Mouse (Mus musculus) frontal cortex, postnatal 36 days (tissue): ENCODE data around the gene Gm10961.

Experiments
- DNase-seq, 2 experiments: peaks; one replicate each; pipeline ENCODE4 v3.0.0; 2022; ENCODE audit warnings: low spot score in 2 of 2

The Gm10961 gene

GRCm38 (mm10) chr3:107630682-107631522 is at the start of gene Gm10961:
Gene Gm10961 (plus strand): TSS chr3:107631322.
- peak; percentile 57 to 60 for DNase-seq

GRCm38 (mm10) chr3:107582130-107582874 is 48.8 kb upstream of the Gm10961 start:
- DNase-seq: no peak

GRCm38 (mm10) chr3:107582875-107583767 is 48.0 kb upstream of the Gm10961 start:
- DNase-seq: no peak

GRCm38 (mm10) chr3:107583893-107584292 is 47.2 kb upstream of the Gm10961 start:
- no peak for DNase-seq

GRCm38 (mm10) chr3:107586504-107586903 is 44.6 kb upstream of the Gm10961 start:
- DNase-seq: no peak

GRCm38 (mm10) chr3:107591612-107592011 is 39.5 kb upstream of the Gm10961 start:
- no peak for DNase-seq

GRCm38 (mm10) chr3:107593632-107594031 is 37.5 kb upstream of the Gm10961 start:
- DNase-seq: no peak

GRCm38 (mm10) chr3:107594662-107595263 is 36.4 kb upstream of the Gm10961 start, which contains the start of gene Alx3:
Gene Alx3 (plus strand): TSS chr3:107595031.
- no peak for DNase-seq

GRCm38 (mm10) chr3:107595264-107595937 is 35.7 kb upstream of the Gm10961 start:
- no peak for DNase-seq

- no peak for DNase-seq
Measured at GRCm38 (mm10) chr3:107595938-107596461, 35.1 kb upstream of the Gm10961 start.

- peak in 1 of 2 experiments; percentile 28 for DNase-seq
Measured at GRCm38 (mm10) chr3:107596559-107596958, 34.6 kb upstream of the Gm10961 start.

GRCm38 (mm10) chr3:107597134-107597533 is 34.0 kb upstream of the Gm10961 start:
- DNase-seq: no peak

- no peak for DNase-seq
Measured at GRCm38 (mm10) chr3:107597586-107598389, 33.3 kb upstream of the Gm10961 start.

- DNase-seq: no peak
Measured at GRCm38 (mm10) chr3:107600127-107600526, 31.0 kb upstream of the Gm10961 start.

GRCm38 (mm10) chr3:107605304-107605703 is 25.8 kb upstream of the Gm10961 start:
- DNase-seq: peak in 1 of 2 experiments; percentile 36

GRCm38 (mm10) chr3:107607221-107607620 is 23.9 kb upstream of the Gm10961 start:
- DNase-seq: no peak

- no peak for DNase-seq
Measured at GRCm38 (mm10) chr3:107608808-107609207, 22.3 kb upstream of the Gm10961 start.

GRCm38 (mm10) chr3:107609376-107609775 is 21.7 kb upstream of the Gm10961 start:
- no peak for DNase-seq

- no peak for DNase-seq
Measured at GRCm38 (mm10) chr3:107611394-107611793, 19.7 kb upstream of the Gm10961 start.
